Mouse (Mus musculus) ES-E14 (cell line): ENCODE measurements around the gene Usp7. TPM values are rescaled to one million over a fixed set of nuclear protein-coding genes. Genes with fewer than 3 reads are reported as not detected.
"Not testable (repeated sequence)": the region's sequence is repeated elsewhere in the genome, so short reads cannot be mapped to it uniquely, and the experiment has no call there.

ENCODE experiments used
- DNase-seq: peaks from one replicate; pipeline ENCODE4 v3.0.0-alpha.2; 2013; ENCODE audit warnings: low read depth, low spot score
- H3K27ac ChIP-seq: 2 replicates; pipeline ENCODE4 v1.5.1; 2012; ENCODE audit warnings: low read depth, mild to moderate bottlenecking, low read length, moderate library complexity, mixed read lengths; ENCODE audit not compliant: poor library complexity, insufficient read depth, severe bottlenecking
- H3K36me3 ChIP-seq: 2 replicates; pipeline ENCODE4 v1.6.1; 2012; ENCODE audit warnings: mild to moderate bottlenecking, low read length, moderate library complexity, mixed read lengths; ENCODE audit not compliant: control insufficient read depth, poor library complexity, insufficient read depth, severe bottlenecking
- H3K4me1 ChIP-seq, 2 experiments: fragments of 150-350 bp in 1 of 2; sonication (generic) in 1 of 2; 2 replicates each; pipeline ENCODE4 v1.6.1; 2012; ENCODE audit warnings: low read length in 2 of 2, mild to moderate bottlenecking in 1 of 2, mixed read lengths in 1 of 2; ENCODE audit not compliant: control insufficient read depth in 2 of 2, insufficient read depth in 2 of 2, poor library complexity in 1 of 2
- H3K4me3 ChIP-seq, 2 experiments: fragments of 150-350 bp in 1 of 2; sonication (generic) in 1 of 2; 2 replicates each; pipeline ENCODE4 v1.5.1; 2012; ENCODE audit warnings: low read length in 2 of 2, low read depth in 1 of 2, mild to moderate bottlenecking in 1 of 2, mixed read lengths in 1 of 2; ENCODE audit not compliant: insufficient read depth in 1 of 2, poor library complexity in 1 of 2, severe bottlenecking in 1 of 2
- H3K9ac ChIP-seq: 2 replicates; pipeline ENCODE4 v1.6.1; 2012; ENCODE audit warnings: low read depth, mild to moderate bottlenecking, low read length, mixed read lengths; ENCODE audit not compliant: poor library complexity, insufficient read depth, severe bottlenecking
- H3K9me3 ChIP-seq: fragments of 150-350 bp; sonication (generic); 2 replicates; pipeline ENCODE4 v1.6.1; 2012; ENCODE audit warnings: low read depth, mild to moderate bottlenecking, low read length; ENCODE audit not compliant: control insufficient read depth, insufficient read depth
- CHD2 ChIP-seq: IDR thresholded peaks from 2 replicates; pipeline ENCODE4 v1.6.1; 2014; ENCODE audit warnings: mild to moderate bottlenecking, low read depth, low read length, inconsistent platforms
- HCFC1 ChIP-seq: IDR thresholded peaks from 2 replicates; pipeline ENCODE4 v1.6.1; 2012; ENCODE audit warnings: low read length, inconsistent platforms, borderline replicate concordance; ENCODE audit not compliant: insufficient read depth
- MAFK ChIP-seq: IDR thresholded peaks from 2 replicates; pipeline ENCODE4 v1.6.1; 2014; ENCODE audit warnings: mild to moderate bottlenecking, low read depth, low read length, inconsistent platforms; ENCODE audit not compliant: insufficient read depth
- ZC3H11A ChIP-seq: IDR thresholded peaks from 2 replicates; pipeline ENCODE4 v1.6.1; 2012; ENCODE audit warnings: low read depth, mild to moderate bottlenecking, inconsistent platforms, low read length, borderline replicate concordance
- ZNF384 ChIP-seq: IDR thresholded peaks from 2 replicates; pipeline ENCODE4 v1.6.1; 2012; ENCODE audit warnings: low read depth, low read length, inconsistent platforms
- in situ Hi-C, 2 experiments: fragments of 600-800 bp; cut with MboI; formaldehyde crosslinking; loops; one replicate each; pipeline ENCODE4 v1.15.1; 2025; ENCODE audit warnings: low sequenced_read_pairs in 2 of 2, inconsistent platforms in 1 of 2; ENCODE audit not compliant: unreplicated experiment in 2 of 2
- total RNA-seq: library from RNA; depleted of rRNA; stranded (reverse); fragments of 300-350 nt; gene quantifications from 2 replicates; pipeline ENCODE4 v1.2.3, GENCODE M21; 2012

Usp7 gene
- total RNA-seq, 1 experiment, result 242 TPM

DNA sequence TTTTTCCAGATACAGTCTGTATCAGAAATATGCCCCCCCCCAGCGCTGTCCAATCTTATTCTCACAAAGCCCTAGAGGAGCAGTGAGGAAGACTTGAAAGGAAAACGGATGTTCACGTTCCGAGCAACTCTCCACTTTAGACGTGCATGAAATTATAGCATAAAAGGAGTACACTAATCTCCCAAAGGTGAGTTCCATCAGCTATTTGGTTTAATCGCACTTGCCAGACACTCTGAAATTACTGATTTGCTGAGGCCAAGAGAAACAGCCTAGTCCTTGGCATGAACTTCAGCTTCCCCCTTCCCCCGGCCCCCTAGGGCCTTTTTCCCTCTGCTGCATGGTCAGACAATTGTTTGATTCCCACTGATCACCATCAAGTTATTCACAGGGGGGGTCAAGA lies 55.4 kb downstream of the Usp7 start:
- H3K27ac ChIP-seq, result no peak overlapping the region
- in situ Hi-C loops, result no loop called here

DNA sequence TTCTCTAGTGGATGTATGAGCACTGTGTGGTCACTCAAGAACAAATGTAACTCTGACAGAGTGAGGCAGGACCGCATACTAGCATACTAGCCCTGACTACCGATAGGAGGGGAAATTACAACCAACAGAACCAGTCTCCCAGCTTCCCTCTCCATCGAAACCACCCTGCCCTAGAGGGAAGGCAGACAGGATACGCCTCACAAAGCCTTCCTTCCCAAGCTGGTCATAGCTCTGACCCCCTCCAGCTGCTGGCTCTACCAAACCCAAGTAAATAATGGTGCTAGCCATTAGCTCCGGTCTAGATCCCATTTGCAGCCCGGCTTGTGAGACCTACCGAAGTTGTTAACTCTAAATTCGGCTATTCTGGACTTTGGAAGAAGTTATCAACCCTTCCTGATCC lies 56.1 kb downstream of the Usp7 start:
- no peak for DNase-seq
- Histone ChIP-seq H3K9me3 (no peaks in the 10 kb centered on the region), H3K27ac (no peak overlapping the region), H3K4me3 (peak overlapping the region; percentile 80 to 99), H3K4me1 (peaks cover 2 to 22% of the 10 kb centered on the region in 2 experiments; a peak in 2 of 4 replicates), H3K9ac (peak overlapping the region; percentile 59), H3K36me3 (peaks cover 25% of the 10 kb centered on the region)
- in situ Hi-C loops, result no loop called here
- TF ChIP-seq ZNF384, result no peak
- TF ChIP-seq CHD2, result no peak
- TF ChIP-seq ZC3H11A, result no peak
- TF ChIP-seq MAFK, result no peak
- no peak for TF ChIP-seq HCFC1

More for the DNA sequence above, 55.4 kb downstream of the Usp7 start:
- Histone ChIP-seq H3K9ac (peak overlapping the region; percentile 98; the same call in 1 of the 2 replicates), H3K4me3 (peak overlapping the region; percentile 80 to 99), H3K9me3 (no peaks in the 10 kb centered on the region), H3K4me1 (peaks cover 2 to 18% of the 10 kb centered on the region in 2 experiments; a peak in 2 of 4 replicates), H3K36me3 (peaks cover 20% of the 10 kb centered on the region)
- no peak for TF ChIP-seq HCFC1
- no peak for TF ChIP-seq MAFK
- no peak for TF ChIP-seq CHD2
- TF ChIP-seq ZC3H11A, result no peak
- no peak for DNase-seq

DNA sequence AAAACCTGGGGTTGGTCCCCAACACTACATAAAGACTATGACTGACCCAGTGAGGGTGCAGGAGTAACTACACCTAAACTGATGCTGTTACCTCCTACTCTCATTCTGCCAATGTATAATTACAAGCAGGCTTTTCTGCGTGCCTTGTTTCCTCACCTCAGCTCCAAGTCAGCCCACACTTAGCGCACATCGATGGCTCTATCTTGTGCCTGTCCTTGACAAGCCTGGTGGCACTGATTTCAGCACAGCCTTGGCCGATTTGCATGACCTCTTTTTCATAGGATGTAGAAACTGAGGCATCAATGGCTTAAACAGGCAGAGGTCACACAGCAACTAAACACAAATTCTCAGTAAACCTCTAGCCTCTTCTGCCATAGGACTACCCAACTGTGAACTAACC lies 57.4 kb downstream of the Usp7 start:
- in situ Hi-C loops, result no loop called here
- TF ChIP-seq HCFC1, result no peak
- no peak overlapping the region for H3K4me3 ChIP-seq
- H3K27ac ChIP-seq, result no peak overlapping the region
- no peak for DNase-seq
- H3K36me3 ChIP-seq, result peaks cover 23% of the 10 kb centered on the region
- no peaks in the 10 kb centered on the region for H3K9me3 ChIP-seq
- H3K4me1 ChIP-seq, result peaks cover 2 to 25% of the 10 kb centered on the region in 2 experiments; a peak in 2 of 4 replicates
- H3K9ac ChIP-seq, result no peak overlapping the region; the same call in 1 of the 2 replicates

DNA sequence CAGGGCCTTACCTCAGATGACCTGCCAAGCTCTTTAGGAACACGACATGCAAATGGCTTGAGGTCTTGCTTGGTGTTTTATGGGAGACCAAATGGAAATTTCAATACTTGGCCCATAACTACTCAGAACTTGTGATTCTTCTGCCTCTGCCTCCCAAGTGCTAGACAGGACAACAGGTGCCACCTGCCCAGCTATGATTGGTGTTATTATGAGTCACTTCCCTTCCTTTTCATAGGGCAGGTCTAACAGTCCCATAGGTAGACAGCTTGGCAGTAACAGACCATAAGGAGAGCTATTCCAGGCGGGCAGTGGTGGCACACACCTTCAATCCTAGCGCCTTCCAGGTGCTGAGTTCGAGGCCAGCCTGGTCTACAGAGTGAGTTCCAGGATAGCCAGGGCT lies 58.5 kb downstream of the Usp7 start:
- Histone ChIP-seq H3K4me3 (no peak overlapping the region), H3K9me3 (no peaks in the 10 kb centered on the region), H3K4me1 (peaks cover 5 to 28% of the 10 kb centered on the region in 2 experiments; a peak in 3 of 4 replicates), H3K27ac (no peak overlapping the region), H3K36me3 (peaks cover 25% of the 10 kb centered on the region), H3K9ac (no peak overlapping the region)
- in situ Hi-C loops, result no loop called here
- TF ChIP-seq ZC3H11A (no peak), MAFK (no peak), HCFC1 (no peak), ZNF384 (no peak), CHD2 (no peak)
- DNase-seq, result no peak

DNA sequence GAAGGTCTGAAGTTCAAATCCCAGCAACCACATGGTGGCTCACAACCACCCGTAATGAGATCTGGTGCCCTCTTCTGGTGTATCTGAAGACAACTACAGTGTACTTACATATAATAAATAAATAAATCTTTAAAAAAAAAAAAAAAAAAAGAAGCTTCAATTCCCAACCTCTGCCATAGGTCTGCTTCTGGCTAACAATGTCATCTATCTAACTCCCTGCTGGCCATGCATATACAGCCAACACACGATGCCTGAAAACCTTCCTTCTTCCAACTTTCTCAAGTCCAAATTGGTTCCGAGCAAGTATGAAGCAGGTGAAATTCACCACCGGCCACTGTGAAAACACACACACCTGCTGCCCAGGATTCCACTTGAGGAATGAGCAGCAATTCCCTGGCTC lies 59.7 kb downstream of the Usp7 start:
- H3K4me3 ChIP-seq, DNase-seq: not testable (repeated sequence)
- H3K4me1 ChIP-seq, result peaks cover 12 to 31% of the 10 kb centered on the region in 2 experiments; a peak in 3 of 4 replicates

More for the DNA sequence above, 59.7 kb downstream of the Usp7 start:
- in situ Hi-C loops, H3K27ac ChIP-seq, H3K9me3 ChIP-seq, H3K9ac ChIP-seq: not testable (repeated sequence)
- TF ChIP-seq ZNF384, result peak; percentile 54; the same call in 1 of the 2 replicates
- H3K36me3 ChIP-seq, result peaks cover 28% of the 10 kb centered on the region
